Mouse (Mus musculus) retina, embryonic 14.5 days (tissue): ENCODE data around the gene Spry1.

Source experiments
- DNase-seq: peaks from one replicate; pipeline ENCODE4 v3.0.0-alpha.2; 2015; ENCODE audit warnings: low spot score

The Spry1 gene

GRCm38 (mm10) chr3:37641796-37642680, 2.3 kb downstream of the Spry1 start:
- DNase-seq: no peak

DNA sequence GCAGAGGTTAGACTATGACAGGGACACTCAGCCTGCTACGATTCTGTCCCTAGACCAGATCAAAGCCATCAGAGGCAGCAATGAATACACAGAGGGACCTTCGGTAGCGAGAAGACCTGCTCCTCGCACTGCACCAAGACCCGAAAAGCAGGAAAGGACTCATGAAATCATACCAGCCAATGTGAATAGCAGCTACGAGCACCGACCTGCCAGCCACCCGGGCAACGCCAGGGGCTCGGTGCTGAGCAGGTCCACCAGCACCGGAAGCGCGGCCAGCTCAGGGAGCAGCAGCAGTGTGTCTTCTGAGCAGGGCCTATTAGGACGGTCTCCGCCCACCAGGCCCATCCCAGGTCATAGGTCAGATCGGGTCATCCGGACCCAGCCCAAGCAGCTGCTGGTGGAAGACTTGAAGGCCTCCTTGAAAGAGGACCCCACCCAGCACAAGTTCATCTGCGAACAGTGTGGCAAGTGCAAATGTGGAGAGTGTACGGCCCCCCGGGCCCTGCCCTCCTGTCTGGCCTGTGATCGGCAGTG, 3.0 kb downstream of the Spry1 start:
- no peak for DNase-seq

DNA sequence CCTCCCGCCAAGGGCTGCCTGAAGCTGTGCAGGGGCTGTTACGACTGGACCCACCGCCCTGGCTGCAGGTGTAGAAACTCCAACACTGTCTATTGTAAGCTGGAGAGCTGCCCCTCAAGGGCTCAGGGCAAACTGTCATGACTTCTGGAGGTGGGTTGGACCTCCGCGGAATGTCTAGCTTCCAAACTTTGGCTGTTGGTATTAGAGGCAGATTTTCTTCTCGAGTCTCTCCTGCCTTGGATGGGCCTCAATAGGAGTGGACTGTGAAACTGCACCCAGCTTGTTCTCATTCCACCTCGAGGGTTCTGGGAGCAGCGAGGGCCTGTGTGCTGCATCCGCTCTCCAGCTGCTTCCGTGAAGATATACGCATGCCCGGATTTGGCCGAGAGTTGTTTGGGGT, 3.7 kb downstream of the Spry1 start:
- DNase-seq: no peak

DNA sequence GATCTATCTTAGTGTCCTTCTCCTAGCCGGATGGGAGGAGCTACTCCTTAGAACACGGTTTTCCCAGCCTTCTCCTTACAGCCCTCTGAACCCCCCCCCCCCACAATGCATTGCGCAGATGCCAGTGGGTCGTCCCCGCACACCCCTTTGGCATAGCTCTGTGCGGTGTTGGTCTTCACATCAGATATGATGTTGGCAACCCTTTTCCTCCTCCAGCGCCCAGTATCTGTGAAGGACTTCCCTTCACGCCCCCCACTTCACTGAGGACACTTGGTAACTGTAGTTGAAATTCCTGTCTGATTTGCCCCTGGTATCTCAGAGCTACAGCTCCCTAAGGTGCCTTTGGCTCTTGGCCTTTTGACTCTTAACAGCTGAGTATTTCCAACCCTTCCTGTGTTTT, 4.2 kb downstream of the Spry1 start:
- DNase-seq: no peak

DNA sequence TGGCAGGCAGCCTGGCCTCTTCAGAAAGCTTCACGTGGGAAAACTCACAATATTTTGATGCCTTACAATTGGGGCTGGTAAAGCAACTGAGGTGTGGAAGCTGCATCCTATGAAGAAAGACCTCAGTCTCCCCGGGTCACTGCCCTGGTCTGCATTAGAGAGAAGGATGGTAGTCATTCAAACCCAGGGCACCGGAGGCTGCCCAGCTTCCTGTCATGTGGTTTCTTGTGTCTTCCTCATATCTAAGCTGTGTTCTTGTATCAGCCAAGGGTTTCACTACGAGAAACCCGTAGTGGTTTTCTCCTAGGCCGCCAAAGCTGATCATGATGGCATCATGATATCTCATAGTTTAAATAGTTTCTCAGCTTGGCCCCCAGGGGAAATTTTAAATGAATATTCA, 5.3 kb downstream of the Spry1 start:
- no peak for DNase-seq

GRCm38 (mm10) chr3:37646221-37646620, 6.5 kb downstream of the Spry1 start:
- no peak for DNase-seq

GRCm38 (mm10) chr3:37647225-37647624, 7.5 kb downstream of the Spry1 start:
- no peak for DNase-seq

DNA sequence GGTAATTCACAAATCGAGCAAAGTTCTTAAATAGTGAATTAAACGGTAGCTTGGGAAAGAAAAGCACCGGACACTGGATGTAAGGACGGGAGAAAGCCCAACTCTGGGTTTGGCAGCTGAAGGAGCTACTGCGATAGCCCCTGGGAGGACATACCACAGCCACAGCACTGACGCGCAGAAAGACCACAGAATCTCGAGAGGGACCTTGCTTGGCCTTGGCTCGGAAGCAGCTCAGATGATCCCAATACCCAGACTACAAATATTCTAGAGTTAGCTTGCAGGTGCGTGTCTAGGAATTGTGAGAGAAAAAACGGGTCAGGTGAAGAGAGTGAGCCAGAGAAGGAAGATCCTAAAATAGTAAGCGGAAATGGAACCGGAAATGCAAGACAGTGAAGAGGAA, 8.5 kb downstream of the Spry1 start:
- DNase-seq: no peak

- DNase-seq: no peak
Measured at GRCm38 (mm10) chr3:37649281-37649680, 9.5 kb downstream of the Spry1 start.

DNA sequence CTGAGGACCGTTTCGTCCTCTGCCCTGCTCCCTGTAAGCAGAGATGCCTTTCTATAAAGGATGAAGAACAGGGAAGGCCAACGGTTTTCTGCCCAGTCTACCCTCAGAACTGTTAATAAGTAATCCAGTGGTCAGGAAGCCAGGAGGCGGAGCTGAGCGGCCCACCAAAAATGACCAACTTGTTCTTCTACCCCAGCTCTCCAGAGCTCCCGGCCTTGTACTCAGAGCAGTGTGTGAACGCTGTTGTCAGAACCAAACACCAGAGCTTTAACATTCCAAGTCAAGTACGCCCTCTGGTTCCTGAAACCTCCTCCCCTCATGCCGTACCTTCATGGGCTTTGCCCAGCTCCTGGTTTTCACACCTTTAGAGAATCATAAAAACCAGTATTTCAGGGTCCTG, 12.8 kb downstream of the Spry1 start:
- no peak for DNase-seq

- no peak for DNase-seq
Measured at GRCm38 (mm10) chr3:37653935-37654729, 14.4 kb downstream of the Spry1 start.

- no peak for DNase-seq
Measured at GRCm38 (mm10) chr3:37654787-37655186, 15.0 kb downstream of the Spry1 start.

DNA sequence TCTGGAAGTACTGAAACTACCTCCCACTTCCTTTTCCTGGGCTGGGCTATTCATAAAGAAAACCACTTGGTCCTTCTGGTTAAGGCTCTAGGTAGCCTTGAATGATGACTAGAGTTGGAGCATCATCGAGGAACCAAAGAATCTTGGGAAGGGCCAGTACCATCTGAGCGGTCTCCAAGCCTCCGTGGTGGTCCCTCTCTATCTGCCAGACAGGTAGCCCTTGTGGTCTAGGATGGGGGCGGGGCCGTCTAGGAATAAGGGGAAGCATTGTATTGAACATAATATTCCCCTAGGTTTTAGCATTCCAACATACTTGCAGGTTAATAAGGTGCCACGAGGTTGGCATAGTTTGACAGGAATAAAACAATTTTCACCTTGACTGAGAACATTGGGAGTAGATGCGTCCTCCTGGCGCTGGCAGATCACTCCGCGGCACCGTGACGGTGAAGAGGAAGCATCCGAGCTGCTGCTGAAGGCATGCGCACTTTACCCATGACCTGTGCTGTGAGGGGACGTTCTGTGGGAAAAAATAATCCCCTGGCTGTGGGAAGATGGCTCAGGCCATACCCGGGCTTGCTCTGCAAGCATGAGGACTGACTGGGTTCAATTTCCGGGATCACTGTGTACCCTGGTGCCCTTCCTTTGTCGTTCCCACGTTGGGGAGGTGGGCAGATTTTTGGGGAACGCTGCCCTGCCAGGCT, 16.3 kb downstream of the Spry1 start:
- peak; percentile 35 for DNase-seq

GRCm38 (mm10) chr3:37657009-37657408, 17.3 kb downstream of the Spry1 start:
- no peak for DNase-seq

- DNase-seq: no peak
Measured at GRCm38 (mm10) chr3:37658155-37658554, 18.4 kb downstream of the Spry1 start.

- no peak for DNase-seq
Measured at GRCm38 (mm10) chr3:37659621-37660020, 19.9 kb downstream of the Spry1 start.

- peak; percentile 87 for DNase-seq
Measured at GRCm38 (mm10) chr3:37666291-37667118, 26.8 kb downstream of the Spry1 start.

GRCm38 (mm10) chr3:37667119-37667467, 27.3 kb downstream of the Spry1 start:
- no peak for DNase-seq

GRCm38 (mm10) chr3:37667736-37668135, 28.0 kb downstream of the Spry1 start:
- no peak for DNase-seq

DNA sequence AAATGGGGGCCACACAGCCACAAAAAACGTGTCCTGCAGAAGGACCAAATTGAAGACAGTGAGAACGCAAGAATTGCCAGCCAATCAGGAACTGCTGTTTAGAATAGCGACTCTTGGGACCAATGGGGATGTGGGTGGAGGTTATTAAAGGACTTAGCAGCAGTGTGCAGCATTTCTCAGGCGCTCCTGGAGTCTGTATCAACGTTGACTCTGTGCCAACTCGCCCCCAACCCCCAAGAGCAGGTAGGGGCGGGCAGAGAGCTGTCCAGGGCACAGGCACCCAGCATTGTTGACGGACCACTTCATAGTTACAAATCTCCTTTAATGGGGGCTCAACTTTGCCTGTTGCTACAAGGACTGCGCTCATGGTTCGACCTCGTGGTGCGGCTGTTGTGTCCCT, 28.9 kb downstream of the Spry1 start:
- DNase-seq: no peak

DNA sequence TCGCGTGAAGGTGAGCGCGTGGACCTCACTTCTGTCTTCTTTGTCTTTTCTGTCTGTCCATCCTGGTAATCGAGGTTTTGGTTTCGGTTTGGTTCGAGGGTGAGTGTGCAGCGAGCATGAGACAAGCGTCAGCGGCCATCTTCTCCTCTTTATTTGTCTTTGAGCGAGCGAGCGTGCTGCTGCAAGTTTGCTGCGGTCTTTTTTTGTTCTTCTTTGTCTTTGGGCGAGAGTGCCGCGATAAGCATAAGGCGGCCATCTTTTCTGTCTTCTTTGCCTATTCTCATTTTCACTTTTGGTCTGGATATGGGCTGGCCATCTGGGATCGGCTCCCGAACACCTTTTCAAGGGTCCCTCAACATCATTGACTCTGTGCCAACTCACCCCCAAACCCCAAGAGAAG, 29.4 kb downstream of the Spry1 start:
- no peak for DNase-seq
